Mouse (Mus musculus) kidney, adult 2 months (tissue): Measurements from ENCODE around the gene Frmd4b.

ENCODE experiments used
- CTCF ChIP-seq: fragments of 200-500 bp; conservative IDR thresholded peaks from 2 replicates; pipeline ENCODE4 v1.5.1; 2011; ENCODE audit warnings: low read depth, mild to moderate bottlenecking, control low read depth, low read length, moderate library complexity, mixed read lengths; ENCODE audit not compliant: insufficient read depth, insufficient read length
- POLR2A ChIP-seq: fragments of 200-500 bp; IDR thresholded peaks from one replicate; pipeline ENCODE4 v1.6.1; 2011; ENCODE audit warnings: low read depth, low read length, control low read depth

GRCm38 (mm10) chr6:97273777-97274176, 343.6 kb downstream of the Frmd4b start:
- TF ChIP-seq POLR2A (no peak), CTCF (no peak)
